Mouse (Mus musculus): Measurements from ENCODE around the gene Olfr247. TPM values are rescaled to one million over a fixed set of nuclear protein-coding genes. Genes with fewer than 3 reads are reported as not detected.
"Not testable (repeated sequence)": the region's sequence is repeated elsewhere in the genome, so short reads cannot be mapped to it uniquely, and the experiment has no call there.

Gene Olfr247
- not detected in 2 replicates for polyA plus RNA-seq (2016; fragmentation: Nextera tagmentation; extraction: Ambion mirVana)

- not testable (repeated sequence) for ATAC-seq (ENCODE audit: low FRiP score); H3K27ac ChIP-seq; H3K9me3 ChIP-seq (replicated peaks); H3K9ac ChIP-seq; H3K27me3 ChIP-seq; H3K36me3 ChIP-seq; H3K4me1 ChIP-seq; H3K4me3 ChIP-seq; H3K4me2 ChIP-seq (replicated peaks)
- no CpG with 5 or more reads among the region's 2 CpGs for WGBS
Observed at GRCm38 (mm10) chr10:129976040-129976439, at the start of gene Olfr247. Gene Olfr247 (minus strand): TSS chr10:129976140.

GRCm38 (mm10) chr10:130012321-130012720, 36.4 kb upstream of the Olfr247 start, which contains the start of gene Olfr820:
Gene Olfr820 (plus strand): TSS chr10:130012621.
- Histone ChIP-seq H3K9me3 (replicated peaks) (no peaks in the 10 kb centered on the region), H3K36me3 (no peaks in the 10 kb centered on the region), H3K4me2 (replicated peaks) (no peak within 1 kb of the TSS), H3K4me1 (no peaks in the 10 kb centered on the region), H3K4me3 (no peak within 1 kb of the TSS), H3K27me3 (no peaks in the 10 kb centered on the region), H3K27ac (no peak within 1 kb of the TSS), H3K9ac (no peak within 1 kb of the TSS)
- ATAC-seq (ENCODE audit: low FRiP score) = no peak

GRCm38 (mm10) chr10:130005366-130005765, 29.4 kb upstream of the Olfr247 start:
- not testable (repeated sequence) for H3K9me3 ChIP-seq (replicated peaks); H3K4me2 ChIP-seq (replicated peaks); H3K27me3 ChIP-seq; H3K4me1 ChIP-seq; H3K4me3 ChIP-seq; H3K27ac ChIP-seq; ATAC-seq (ENCODE audit: low FRiP score); H3K36me3 ChIP-seq; H3K9ac ChIP-seq
- WGBS = 87% methylated on average over 4 of the region's 4 CpGs

GRCm38 (mm10) chr10:130004104-130004503, 28.2 kb upstream of the Olfr247 start:
- H3K9ac ChIP-seq; H3K9me3 ChIP-seq (replicated peaks); H3K27ac ChIP-seq; H3K4me3 ChIP-seq; H3K27me3 ChIP-seq; ATAC-seq (ENCODE audit: low FRiP score); H3K4me1 ChIP-seq; H3K4me2 ChIP-seq (replicated peaks); H3K36me3 ChIP-seq: not testable (repeated sequence)
- WGBS = 84% methylated on average over 4 of the region's 4 CpGs

GRCm38 (mm10) chr10:129984962-129985361, 9.0 kb upstream of the Olfr247 start, which contains the start of gene Gm10310:
Gene Gm10310 (minus strand): TSS chr10:129985062.
- H3K27ac ChIP-seq; H3K36me3 ChIP-seq; H3K27me3 ChIP-seq; H3K9ac ChIP-seq; H3K4me2 ChIP-seq (replicated peaks); H3K9me3 ChIP-seq (replicated peaks); H3K4me3 ChIP-seq; H3K4me1 ChIP-seq; ATAC-seq (ENCODE audit: low FRiP score): not testable (repeated sequence)
- WGBS = no CpG with 5 or more reads among the region's 1 CpGs

GRCm38 (mm10) chr10:129981867-129982266, 5.9 kb upstream of the Olfr247 start:
- not testable (repeated sequence) for H3K4me3 ChIP-seq; H3K4me2 ChIP-seq (replicated peaks); H3K4me1 ChIP-seq; H3K9me3 ChIP-seq (replicated peaks); H3K27ac ChIP-seq; H3K9ac ChIP-seq; ATAC-seq (ENCODE audit: low FRiP score); H3K27me3 ChIP-seq; H3K36me3 ChIP-seq
- WGBS = no CpG with 5 or more reads among the region's 3 CpGs

GRCm38 (mm10) chr10:129972994-129973393, 2.9 kb downstream of the Olfr247 start:
- not testable (repeated sequence) for H3K4me2 ChIP-seq (replicated peaks); H3K27ac ChIP-seq; H3K4me1 ChIP-seq; H3K36me3 ChIP-seq; H3K9me3 ChIP-seq (replicated peaks); H3K27me3 ChIP-seq; ATAC-seq (ENCODE audit: low FRiP score); H3K4me3 ChIP-seq; H3K9ac ChIP-seq
- no CpG with 5 or more reads among the region's 3 CpGs for WGBS

GRCm38 (mm10) chr10:129967166-129967565, 8.8 kb downstream of the Olfr247 start, which contains the start of gene Olfr819:
Gene Olfr819 (minus strand): TSS chr10:129967266.
- H3K4me3 ChIP-seq; H3K27me3 ChIP-seq; H3K36me3 ChIP-seq; H3K9me3 ChIP-seq (replicated peaks); ATAC-seq (ENCODE audit: low FRiP score); H3K9ac ChIP-seq; H3K4me1 ChIP-seq; H3K27ac ChIP-seq; H3K4me2 ChIP-seq (replicated peaks): not testable (repeated sequence)
- 79% methylated on average over 2 of the region's 2 CpGs for WGBS

GRCm38 (mm10) chr10:129966232-129966631, 9.7 kb downstream of the Olfr247 start:
- H3K36me3 ChIP-seq; H3K27ac ChIP-seq; H3K9ac ChIP-seq; H3K27me3 ChIP-seq; ATAC-seq (ENCODE audit: low FRiP score); H3K4me2 ChIP-seq (replicated peaks); H3K4me3 ChIP-seq; H3K4me1 ChIP-seq; H3K9me3 ChIP-seq (replicated peaks): not testable (repeated sequence)
- 84% methylated on average over 2 of the region's 3 CpGs for WGBS

GRCm38 (mm10) chr10:129949000-129949399, 26.9 kb downstream of the Olfr247 start, which contains the start of gene Olfr818:
Gene Olfr818 (minus strand): TSS chr10:129949100.
- no peaks in the 10 kb centered on the region for H3K4me1 ChIP-seq
- no peaks in the 10 kb centered on the region for H3K9me3 ChIP-seq (replicated peaks)
- no peak within 1 kb of the TSS for H3K4me3 ChIP-seq
- no peak within 1 kb of the TSS for H3K4me2 ChIP-seq (replicated peaks)
- no peak for ATAC-seq (ENCODE audit: low FRiP score)
- no peak within 1 kb of the TSS for H3K9ac ChIP-seq
- no peak within 1 kb of the TSS for H3K27ac ChIP-seq
- no peaks in the 10 kb centered on the region for H3K36me3 ChIP-seq
- WGBS = 92% methylated on average over 2 of the region's 2 CpGs
- no peaks in the 10 kb centered on the region for H3K27me3 ChIP-seq

Other genes starting within 250 kb of the Olfr247 start
- not detected in 2 replicates for gene Olfr805, start 246.8 kb downstream of the Olfr247 start, polyA plus RNA-seq (2016; fragmentation: Nextera tagmentation; extraction: Ambion mirVana)
- gene Olfr806, start 234.2 kb downstream of the Olfr247 start, polyA plus RNA-seq (2016; fragmentation: Nextera tagmentation; extraction: Ambion mirVana) = not detected in 2 replicates
- gene Olfr807, start 218.3 kb downstream of the Olfr247 start, polyA plus RNA-seq (2016; fragmentation: Nextera tagmentation; extraction: Ambion mirVana) = not detected in 2 replicates
- gene Olfr808, start 210.7 kb downstream of the Olfr247 start, polyA plus RNA-seq (2016; fragmentation: Nextera tagmentation; extraction: Ambion mirVana) = not detected in 2 replicates
- gene Olfr809, start 201.5 kb downstream of the Olfr247 start, polyA plus RNA-seq (2016; fragmentation: Nextera tagmentation; extraction: Ambion mirVana) = not detected in 2 replicates
- gene Olfr810, start 181.2 kb downstream of the Olfr247 start, polyA plus RNA-seq (2016; fragmentation: Nextera tagmentation; extraction: Ambion mirVana) = not detected in 2 replicates
- not detected in 2 replicates for gene Olfr811, start 171.7 kb downstream of the Olfr247 start, polyA plus RNA-seq (2016; fragmentation: Nextera tagmentation; extraction: Ambion mirVana)
- not detected in 2 replicates for gene Olfr812, start 130.0 kb downstream of the Olfr247 start, polyA plus RNA-seq (2016; fragmentation: Nextera tagmentation; extraction: Ambion mirVana)
- not detected in 2 replicates for gene Olfr813, start 120.8 kb downstream of the Olfr247 start, polyA plus RNA-seq (2016; fragmentation: Nextera tagmentation; extraction: Ambion mirVana)
- gene Olfr814, start 96.3 kb downstream of the Olfr247 start, polyA plus RNA-seq (2016; fragmentation: Nextera tagmentation; extraction: Ambion mirVana) = not detected in 2 replicates
- not detected in 2 replicates for gene Olfr815, start 70.3 kb downstream of the Olfr247 start, polyA plus RNA-seq (2016; fragmentation: Nextera tagmentation; extraction: Ambion mirVana)
- not detected in 2 replicates for gene Olfr816, start 60.5 kb downstream of the Olfr247 start, polyA plus RNA-seq (2016; fragmentation: Nextera tagmentation; extraction: Ambion mirVana)
- gene Olfr818, start 27.0 kb downstream of the Olfr247 start, polyA plus RNA-seq (2016; fragmentation: Nextera tagmentation; extraction: Ambion mirVana) = not detected in 2 replicates
- not detected in 2 replicates for gene Olfr819, start 8.9 kb downstream of the Olfr247 start, polyA plus RNA-seq (2016; fragmentation: Nextera tagmentation; extraction: Ambion mirVana)
- gene Gm10310, start 8.9 kb upstream of the Olfr247 start, polyA plus RNA-seq (2016; fragmentation: Nextera tagmentation; extraction: Ambion mirVana) = not detected in 2 replicates
- gene Olfr820, start 36.5 kb upstream of the Olfr247 start, polyA plus RNA-seq (2016; fragmentation: Nextera tagmentation; extraction: Ambion mirVana) = not detected in 2 replicates
- gene Olfr821, start 54.2 kb upstream of the Olfr247 start, polyA plus RNA-seq (2016; fragmentation: Nextera tagmentation; extraction: Ambion mirVana) = not detected in 2 replicates
- not detected in 2 replicates for gene Olfr822, start 95.1 kb upstream of the Olfr247 start, polyA plus RNA-seq (2016; fragmentation: Nextera tagmentation; extraction: Ambion mirVana)
- not detected in 2 replicates for gene Olfr823, start 139.2 kb upstream of the Olfr247 start, polyA plus RNA-seq (2016; fragmentation: Nextera tagmentation; extraction: Ambion mirVana)
- gene Olfr824, start 153.9 kb upstream of the Olfr247 start, polyA plus RNA-seq (2016; fragmentation: Nextera tagmentation; extraction: Ambion mirVana) = not detected in 2 replicates
- gene Olfr825, start 190.6 kb upstream of the Olfr247 start, polyA plus RNA-seq (2016; fragmentation: Nextera tagmentation; extraction: Ambion mirVana) = not detected in 2 replicates
- not detected in 2 replicates for gene Olfr826, start 208.0 kb upstream of the Olfr247 start, polyA plus RNA-seq (2016; fragmentation: Nextera tagmentation; extraction: Ambion mirVana)
- gene Olfr827, start 238.3 kb upstream of the Olfr247 start, polyA plus RNA-seq (2016; fragmentation: Nextera tagmentation; extraction: Ambion mirVana) = not detected in 2 replicates

Data from hindbrain, embryonic 12.5 days (tissue).